Mouse (Mus musculus) central nervous system, embryonic 14 days (tissue): ENCODE results near the gene Pofut2. TPM values are rescaled to one million over a fixed set of nuclear protein-coding genes. Genes with fewer than 3 reads are reported as not detected.

Experiments
- polyA plus RNA-seq: library from polyadenylated mRNA; depleted of rRNA; stranded (reverse); fragments of >200 nt; gene quantifications from 2 replicates; pipeline ENCODE4 v1.2.3, GENCODE M21; 2012; rRNA removed

Pofut2 gene
- 47.5 and 71.4 TPM in 2 replicates for polyA plus RNA-seq

GRCm38 (mm10) chr10:77258704-77259621 is at the start of gene Pofut2:
Gene Pofut2 (plus strand): TSS chr10:77259218.

Other genes with a start within 250 kb of the Pofut2 start
- 53.1 and 54.2 TPM in 2 replicates for gene Slc19a1, start 227.0 kb upstream of the Pofut2 start, polyA plus RNA-seq
- 33.6 and 45.2 TPM in 2 replicates for gene Col18a1, start 92.7 kb upstream of the Pofut2 start, polyA plus RNA-seq
- 18.1 and 18.6 TPM in 2 replicates for gene Adarb1, start 159.1 kb downstream of the Pofut2 start, polyA plus RNA-seq